Mouse (Mus musculus) adrenal gland, postnatal 14 days (tissue): ENCODE data around the gene Hp1bp3. TPM values are rescaled to one million over a fixed set of nuclear protein-coding genes. Genes with fewer than 3 reads are reported as not detected.

Experiments used
- DNase-seq: peaks from one replicate; pipeline ENCODE4 v3.0.0; 2021; ENCODE audit warnings: mixed read lengths
- total RNA-seq: library from RNA; stranded (reverse); gene quantifications from 2 replicates; pipeline ENCODE4 v1.2.3, GENCODE M21; 2021

Gene Hp1bp3
- total RNA-seq, 1 experiment from 2014 or later: 164 TPM

DNA sequence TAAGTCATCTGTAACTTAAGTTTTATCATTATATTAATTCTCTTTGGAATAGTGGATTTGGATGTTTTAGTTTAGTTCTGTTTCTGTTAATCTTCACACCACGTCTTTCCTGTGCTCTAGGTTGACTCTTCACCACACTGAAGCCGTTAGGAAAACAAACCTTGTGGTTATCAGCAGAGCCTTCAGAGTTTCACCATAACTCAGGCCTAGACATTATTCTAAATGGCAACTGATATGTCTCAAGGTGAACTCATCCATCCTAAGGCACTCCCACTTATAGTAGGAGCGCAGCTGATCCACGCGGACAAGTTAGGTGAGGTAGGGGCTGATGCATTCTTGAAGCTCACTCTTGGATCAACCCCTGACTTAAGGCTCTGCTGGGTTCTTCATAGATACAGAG lies 5.3 kb downstream of the Hp1bp3 start:
- no peak for DNase-seq

- DNase-seq: no peak
Measured at GRCm38 (mm10) chr4:138222396-138222795, 6.3 kb downstream of the Hp1bp3 start.

DNA sequence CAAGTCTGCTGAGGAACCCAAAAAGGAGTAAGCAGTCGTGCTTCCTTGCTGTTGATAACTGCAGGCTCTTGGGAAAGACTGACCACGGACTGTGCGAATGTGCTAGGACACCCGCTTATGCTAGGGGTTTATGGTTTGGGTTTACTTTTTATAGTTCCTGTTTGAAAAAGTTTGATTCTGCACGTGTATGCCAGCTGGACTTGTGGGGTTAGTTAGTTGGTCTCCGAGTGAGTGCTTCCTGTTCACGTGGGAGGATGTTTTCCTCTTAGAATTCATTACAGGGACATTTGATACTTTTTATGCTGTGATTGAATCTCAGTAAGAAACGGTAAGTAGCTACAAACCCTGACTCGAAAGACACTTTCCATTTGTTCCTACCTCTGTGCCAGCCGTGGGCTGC lies 7.5 kb downstream of the Hp1bp3 start:
- DNase-seq: no peak

DNA sequence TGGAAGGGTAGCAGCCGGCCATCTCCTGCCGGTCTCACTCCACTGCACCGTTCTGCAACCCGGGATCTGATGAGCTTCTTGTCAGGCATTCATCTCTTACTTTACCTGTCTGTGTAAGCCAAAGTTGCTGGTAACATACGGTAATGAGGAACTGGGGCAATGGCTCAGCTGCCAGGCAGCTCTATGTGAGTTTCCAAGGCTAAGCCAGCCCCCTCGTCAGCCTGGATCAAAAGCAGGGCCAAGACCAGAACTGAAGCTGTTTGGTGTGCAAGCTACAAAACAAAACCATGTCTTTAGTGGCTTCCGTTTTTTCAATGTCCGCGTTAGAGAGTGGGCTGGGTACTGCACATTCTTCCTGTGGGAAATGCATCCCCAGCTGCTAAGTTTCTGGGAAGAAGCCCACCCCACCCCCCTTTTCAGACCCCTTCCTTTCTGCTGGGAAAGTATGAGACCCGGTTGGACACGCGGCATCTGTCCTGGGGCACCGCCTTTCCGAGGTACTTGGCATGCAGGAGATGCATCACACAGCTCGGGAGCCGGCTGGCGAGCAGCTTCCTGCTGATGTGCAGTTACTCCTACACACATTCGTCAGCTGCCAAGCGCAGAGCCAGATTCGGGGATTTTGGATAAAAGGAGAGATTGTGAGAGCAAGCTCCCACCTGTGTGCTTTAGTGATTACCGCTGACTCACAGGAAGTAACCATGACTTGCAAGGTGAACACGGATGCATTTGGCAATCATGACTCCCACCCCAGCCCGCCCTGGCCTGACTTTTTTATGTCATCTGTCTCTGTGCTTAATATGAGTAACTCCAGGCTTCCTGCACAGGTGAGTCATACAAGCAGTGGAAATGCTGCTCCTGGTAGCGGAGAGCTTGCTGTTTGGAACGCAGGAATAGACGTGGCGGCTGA lies 30.9 kb downstream of the Hp1bp3 start:
- peak; percentile 32 for DNase-seq

GRCm38 (mm10) chr4:138250088-138250960 lies 34.2 kb downstream of the Hp1bp3 start, which contains the start of the genes Sh2d5 and Kif17:
TSS of gene Sh2d5 (plus strand) at chr4:138250403.
TSS of gene Kif17 (plus strand) at chr4:138250435.
- DNase-seq: peak; percentile 84

DNA sequence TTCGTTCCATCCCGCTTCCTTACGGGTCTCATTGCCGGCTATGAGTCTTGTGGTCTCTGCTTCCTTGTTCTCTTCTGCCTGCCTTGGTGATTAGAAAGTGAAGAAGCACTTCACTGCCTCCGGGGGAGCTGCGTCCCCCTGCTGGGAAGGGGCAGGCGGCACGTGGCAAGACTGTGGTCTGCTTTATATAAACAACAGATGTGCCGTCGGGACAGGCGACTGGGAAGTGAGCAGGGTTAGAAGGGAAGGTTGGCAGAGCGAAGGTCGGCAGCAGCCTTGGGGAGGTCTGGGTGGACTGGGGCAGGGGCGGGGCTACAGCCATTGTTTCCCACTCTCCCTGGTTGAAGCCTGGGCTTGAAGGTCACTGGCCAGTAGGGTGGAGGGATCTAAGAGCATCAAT lies 35.7 kb downstream of the Hp1bp3 start:
- peak; percentile 47 for DNase-seq

- DNase-seq: no peak
Measured at GRCm38 (mm10) chr4:138252231-138252630, 36.1 kb downstream of the Hp1bp3 start.

GRCm38 (mm10) chr4:138257116-138257687 lies 41.1 kb downstream of the Hp1bp3 start:
- no peak for DNase-seq

- no peak for DNase-seq
Measured at GRCm38 (mm10) chr4:138258663-138259062, 42.6 kb downstream of the Hp1bp3 start.

DNA sequence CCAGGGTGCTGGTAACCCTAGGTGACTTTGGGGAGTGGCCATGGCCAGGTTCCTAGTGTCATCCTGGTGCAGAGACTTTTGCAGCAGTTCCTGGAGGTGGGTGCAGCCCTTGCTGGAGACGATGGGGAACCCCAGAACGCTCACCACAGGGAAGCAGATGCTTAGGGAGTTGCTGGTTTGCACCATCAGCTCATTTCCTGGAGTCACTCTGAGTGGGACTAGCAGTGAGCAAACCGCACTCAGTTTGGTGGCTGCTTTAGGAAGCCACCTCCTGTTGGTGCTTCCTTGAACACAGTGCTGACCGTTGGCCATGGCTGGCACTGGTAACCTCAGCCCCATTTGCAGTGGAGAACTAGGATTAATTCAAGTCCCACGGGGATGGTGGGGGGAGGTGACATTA lies 43.4 kb downstream of the Hp1bp3 start:
- DNase-seq: no peak

DNA sequence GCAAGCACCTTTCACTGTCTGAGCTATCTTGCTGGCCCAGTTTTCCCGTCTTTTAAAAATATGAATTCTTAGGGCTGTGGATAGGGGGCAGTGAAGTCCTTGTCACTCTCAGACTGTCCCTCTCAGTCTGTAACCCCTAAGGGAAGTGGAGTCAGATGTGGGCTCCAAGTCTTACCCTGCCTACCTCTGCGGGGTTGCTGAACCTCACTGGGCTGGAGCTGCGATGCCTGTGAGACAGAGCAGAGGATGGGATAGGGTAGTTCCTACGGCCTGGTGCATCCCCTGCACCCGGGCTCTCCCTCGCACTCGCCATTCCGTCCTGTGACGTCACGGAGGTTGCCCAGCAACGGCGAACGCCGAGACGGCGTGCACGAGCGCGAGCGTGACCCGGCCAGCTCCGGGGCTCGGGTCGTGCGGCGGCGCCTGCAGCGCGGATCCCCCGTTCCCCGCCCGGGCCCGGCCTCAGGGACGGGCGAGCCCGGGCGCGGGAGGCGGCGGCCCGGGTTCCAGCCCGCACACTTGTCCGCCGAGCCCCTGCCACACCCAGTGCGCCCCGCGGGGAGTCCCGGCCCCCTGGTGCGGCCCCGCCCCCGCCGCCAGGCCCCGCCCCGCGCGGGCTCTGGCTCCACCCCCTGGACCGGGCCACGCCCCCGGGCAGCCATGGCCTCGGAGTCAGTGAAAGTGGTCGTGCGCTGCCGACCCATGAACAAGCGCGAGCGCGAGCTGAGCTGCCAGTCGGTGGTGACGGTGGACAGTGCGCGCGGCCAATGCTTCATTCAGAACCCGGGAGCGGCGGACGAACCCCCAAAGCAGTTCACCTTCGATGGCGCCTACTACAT lies 46.0 kb downstream of the Hp1bp3 start:
- peak; percentile 96 for DNase-seq

GRCm38 (mm10) chr4:138267869-138268268 lies 51.8 kb downstream of the Hp1bp3 start:
- DNase-seq: no peak

GRCm38 (mm10) chr4:138272011-138272997 lies 56.2 kb downstream of the Hp1bp3 start:
- DNase-seq: no peak

- peak; percentile 49 for DNase-seq
Measured at GRCm38 (mm10) chr4:138278346-138278745, 62.2 kb downstream of the Hp1bp3 start.

DNA sequence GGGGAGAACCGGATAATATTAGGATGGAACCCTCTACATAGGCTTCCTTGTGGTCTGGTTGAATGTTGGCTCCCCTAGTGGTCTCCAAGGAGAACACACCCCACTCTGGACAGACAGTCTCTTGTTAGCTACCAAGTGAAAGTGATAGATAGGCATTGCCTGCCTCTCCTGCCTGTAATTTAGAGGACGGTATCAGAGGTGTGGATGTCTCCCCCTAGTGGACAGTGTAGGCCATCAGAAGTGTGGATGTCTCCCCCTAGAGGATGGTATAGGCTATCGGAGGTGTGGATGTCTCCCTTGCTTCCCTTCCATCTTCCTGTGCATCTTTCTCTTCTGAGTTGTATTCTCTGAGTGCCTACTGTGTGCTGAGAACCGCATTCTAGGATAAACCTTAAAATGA lies 66.7 kb downstream of the Hp1bp3 start:
- peak; percentile 86 for DNase-seq

DNA sequence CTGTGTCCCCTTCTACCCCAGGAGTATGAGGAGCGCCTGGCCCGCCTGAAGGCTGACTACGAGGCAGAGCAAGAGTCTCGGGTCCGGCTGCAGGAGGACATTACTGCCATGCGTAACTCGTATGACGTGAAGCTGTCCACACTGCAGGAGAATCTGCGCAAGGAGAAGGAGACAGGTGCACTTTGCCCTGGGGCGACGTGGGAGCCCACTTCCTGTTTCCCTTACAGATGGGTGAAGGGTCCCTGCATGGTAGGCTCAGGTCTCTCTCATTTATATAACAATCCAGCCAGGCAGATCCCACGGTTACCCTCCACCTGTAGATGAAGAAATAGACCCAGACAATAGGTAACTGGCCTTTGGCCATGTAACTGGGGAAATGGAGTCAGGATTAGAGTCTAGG lies 70.3 kb downstream of the Hp1bp3 start:
- no peak for DNase-seq

DNA sequence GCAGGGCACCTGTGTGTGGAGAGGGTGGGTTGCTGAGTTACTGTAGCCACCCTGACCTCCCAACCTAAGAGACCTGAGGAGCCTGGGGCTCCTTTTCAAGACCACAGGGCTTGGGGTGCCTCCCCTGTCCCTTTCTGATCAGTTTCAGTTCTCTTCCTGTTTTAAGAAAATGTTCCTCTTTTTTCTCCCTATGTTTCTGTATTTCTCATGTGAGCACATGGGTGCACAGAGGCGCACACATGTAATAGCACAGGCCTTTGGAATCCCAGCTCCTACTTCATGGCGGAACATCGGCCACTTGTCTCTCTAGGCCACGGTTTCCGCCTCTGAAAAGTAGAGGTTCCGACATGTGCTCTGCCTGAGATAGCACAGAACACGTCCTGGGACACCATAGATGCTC lies 72.6 kb downstream of the Hp1bp3 start:
- DNase-seq: no peak

GRCm38 (mm10) chr4:138292028-138292427 lies 75.9 kb downstream of the Hp1bp3 start:
- no peak for DNase-seq

DNA sequence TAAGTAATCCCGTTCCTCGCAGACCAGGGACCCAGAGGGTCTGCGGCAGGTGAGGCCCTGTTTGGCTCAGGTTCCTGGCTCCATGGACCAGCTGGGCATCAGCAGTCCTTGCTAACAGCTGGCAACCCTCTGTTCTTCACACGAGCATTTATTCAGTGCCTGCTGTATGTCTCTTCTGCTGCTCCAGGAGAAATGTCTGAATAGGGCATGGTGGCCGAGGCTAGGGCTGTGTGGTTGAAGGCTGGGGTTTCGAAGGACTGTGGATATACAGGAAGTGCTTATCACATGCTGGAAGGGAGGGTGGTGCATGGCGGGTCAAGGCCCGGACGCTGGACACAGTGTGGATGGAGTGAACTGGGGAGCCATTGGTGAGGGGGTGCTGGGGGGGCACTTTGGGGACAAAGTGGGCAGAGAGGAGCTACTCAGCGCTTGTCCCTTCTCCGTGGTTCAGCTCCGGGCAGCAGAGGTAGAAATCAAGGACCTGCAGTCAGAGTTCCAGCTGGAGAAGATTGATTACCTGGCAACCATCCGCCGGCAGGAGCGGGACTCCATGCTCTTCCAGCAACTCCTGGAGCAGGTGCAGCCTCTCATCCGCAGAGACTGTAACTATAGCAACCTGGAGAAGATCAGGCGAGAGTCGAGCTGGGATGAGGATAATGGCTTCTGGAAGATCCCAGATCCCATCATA lies 77.3 kb downstream of the Hp1bp3 start:
- DNase-seq: no peak
